Mouse (Mus musculus): ENCODE data around the gene Il1r2.

The Il1r2 gene

DNA sequence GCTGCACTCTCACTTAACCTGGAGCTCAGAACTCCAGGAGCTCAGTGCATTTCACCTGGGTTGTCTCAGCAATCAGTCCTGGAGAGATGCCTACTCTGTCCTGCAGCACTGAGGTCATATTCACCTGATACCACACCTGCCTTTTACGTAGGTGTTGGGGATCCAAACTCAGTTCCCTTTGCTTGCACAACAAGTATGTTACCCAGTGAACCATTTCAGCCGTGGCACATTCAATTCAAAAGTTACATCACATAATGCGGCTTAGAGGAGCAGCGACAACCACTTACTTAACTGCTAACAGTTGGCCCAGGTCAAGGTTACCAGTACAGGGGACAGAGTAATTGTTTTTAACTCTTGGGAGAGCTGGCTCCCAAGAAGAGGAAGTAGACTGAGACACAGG is 58.8 kb downstream of the Il1r2 start:
- DNase-seq, result no peak

DNA sequence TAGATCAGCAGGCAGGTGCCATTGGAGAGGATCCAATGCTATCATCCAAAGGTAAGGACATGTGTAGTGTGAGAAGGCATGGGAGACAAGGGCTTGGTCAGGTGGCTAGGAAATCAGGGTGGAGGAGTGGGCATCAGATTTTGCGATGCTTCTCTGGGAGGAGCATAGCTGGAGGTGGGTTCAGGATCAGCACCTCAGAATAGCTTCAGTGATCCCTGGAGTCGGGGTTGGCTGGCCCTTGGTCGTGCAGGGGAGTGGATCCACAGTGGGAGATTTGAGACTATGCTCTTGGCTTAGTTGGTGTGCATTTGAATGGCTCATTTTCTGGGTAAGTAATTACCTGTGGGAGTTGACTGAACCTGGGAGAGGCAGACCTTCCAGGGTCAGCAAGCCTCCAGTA is 59.7 kb downstream of the Il1r2 start:
- DNase-seq, result no peak

DNA sequence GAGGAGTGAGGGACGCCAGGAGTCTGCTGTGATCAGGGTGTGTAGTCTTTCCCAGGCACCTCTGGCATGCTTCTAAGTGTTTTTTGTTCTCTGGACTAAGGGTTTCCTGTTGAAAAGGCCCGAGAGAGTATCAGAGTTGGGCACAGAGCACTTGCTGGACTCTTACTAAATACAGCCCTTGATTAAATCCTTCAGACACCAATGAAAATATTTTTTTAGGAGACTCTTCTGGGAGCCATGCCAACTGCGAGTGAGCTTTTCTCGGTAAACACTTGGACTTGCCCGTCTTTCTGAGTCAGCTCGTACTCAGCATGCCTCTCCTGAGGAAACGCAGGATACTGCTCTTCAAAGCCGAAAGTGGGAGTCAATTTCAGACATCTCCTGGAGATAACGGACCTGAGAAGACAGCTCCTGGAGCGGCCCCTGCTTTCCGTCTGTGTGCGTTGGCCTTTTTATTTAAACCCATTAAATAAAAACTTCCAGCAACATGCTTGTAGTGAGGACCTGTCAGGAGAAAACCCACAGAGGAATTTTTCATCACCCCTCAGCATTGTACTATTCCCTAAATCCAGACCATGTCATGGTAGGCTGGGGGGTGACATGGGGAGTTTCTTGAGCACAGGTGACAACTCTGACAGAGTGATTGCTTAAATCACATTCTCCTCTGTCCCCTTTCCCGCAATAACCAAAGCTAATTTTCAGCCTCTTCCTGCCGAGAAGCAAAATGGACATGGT is 66.1 kb downstream of the Il1r2 start:
- peak; percentile 40 to 55 for DNase-seq

DNA sequence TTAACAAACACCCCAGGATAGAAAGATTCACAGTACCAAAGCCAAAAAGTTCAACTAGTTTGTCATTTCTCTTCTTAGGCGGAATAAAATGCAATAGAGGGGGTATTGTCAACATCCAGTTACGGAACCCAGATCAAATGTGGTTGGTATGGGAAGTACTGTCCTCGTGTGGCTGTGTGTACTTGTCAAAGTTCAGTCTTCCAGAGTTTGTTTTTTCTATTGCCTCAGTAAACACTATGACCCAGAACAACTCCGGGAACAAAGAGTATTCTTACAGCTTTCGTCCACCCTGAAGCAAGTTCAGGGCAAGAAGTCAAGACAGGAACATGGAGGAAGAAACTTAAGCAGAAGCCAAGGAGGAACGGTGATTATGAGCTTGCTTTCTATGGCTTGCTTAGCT is 82.2 kb downstream of the Il1r2 start:
- DNase-seq, result no peak

DNA sequence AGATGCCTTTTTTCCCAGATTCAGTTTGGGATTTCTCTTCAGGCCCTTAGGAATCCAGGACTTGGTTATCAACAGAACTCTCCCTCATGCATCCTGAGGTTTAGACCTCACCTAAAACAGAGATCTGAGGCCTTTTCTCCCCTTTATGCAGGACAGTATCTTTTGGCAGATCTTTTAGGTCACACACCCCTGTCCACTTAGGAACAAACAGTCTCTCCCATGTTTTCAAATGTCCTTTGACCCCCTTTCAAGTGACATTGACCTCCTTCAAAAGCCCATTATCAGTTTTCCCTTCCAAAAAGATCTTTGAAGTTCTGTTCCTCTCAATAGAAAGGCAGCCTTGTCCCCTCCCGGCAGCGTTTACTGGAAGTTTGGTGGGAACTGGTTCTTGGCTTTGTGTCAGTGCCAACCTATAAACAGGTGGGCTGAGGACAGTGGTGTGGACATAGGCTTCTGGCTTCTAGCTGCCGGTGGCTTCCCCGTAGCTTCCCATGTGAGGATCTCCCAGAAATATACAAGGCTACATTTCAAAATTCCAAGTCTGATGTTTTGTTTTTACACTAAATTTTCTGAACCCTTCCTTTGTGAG is 89.5 kb downstream of the Il1r2 start:
- DNase-seq, result no peak

DNA sequence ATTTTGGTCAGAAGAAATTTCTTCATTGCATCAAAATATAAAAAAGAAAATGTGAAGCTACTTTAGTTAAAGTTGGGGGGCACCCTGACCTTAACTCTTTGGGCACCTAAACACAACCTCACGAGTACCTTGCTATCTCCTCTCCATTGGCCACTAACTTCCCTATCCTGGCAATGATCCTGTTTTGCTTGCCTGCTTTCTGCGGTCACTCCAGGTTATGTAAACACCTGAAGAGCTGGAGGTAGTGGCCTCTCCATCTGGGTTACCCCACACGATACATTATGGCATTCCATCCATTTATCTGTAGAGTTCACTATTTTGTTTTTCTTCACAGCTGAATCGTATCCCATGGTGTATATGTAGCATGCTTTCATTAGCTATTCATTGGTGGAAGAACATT is 90.5 kb downstream of the Il1r2 start:
- no peak for DNase-seq

DNA sequence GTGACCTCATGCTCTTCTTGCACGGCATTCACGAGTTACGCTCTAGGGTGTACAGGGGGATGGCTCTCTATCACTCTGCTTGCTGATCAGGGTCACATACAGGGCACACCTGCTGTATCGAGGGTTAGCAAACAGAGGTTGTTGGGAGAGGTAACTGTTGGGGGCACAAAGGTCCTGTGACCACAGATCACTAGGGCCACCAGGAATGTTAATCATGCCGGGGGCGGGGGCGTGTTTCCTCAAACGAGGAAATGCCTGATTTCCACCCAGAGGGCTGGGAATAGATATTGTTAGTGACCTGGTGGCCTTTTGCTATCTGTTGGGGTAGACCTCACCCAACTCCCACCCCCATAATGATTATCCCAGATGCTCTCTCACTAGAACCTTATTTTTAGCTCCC is 93.7 kb downstream of the Il1r2 start:
- DNase-seq, result no peak

DNA sequence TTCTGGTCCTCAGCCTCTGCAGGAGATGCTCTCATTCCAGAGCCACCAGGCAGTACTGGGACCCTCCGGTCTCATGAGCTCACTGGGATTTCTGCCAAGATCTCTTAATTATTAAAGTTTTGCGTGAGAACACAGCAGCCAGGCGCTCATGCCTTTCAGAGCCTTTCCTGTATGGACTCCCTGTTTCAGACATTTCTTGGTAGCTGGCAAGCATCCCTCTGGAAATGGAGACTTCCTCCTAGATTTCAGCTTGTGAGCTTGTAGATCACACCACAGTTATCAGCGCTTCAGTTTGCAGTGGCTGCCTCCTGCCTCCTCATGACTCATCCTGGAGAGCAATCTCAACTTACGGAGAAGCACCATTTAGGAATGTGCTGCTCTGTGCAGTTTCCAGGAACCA is 98.0 kb downstream of the Il1r2 start:
- DNase-seq, result peak; percentile 21

DNA sequence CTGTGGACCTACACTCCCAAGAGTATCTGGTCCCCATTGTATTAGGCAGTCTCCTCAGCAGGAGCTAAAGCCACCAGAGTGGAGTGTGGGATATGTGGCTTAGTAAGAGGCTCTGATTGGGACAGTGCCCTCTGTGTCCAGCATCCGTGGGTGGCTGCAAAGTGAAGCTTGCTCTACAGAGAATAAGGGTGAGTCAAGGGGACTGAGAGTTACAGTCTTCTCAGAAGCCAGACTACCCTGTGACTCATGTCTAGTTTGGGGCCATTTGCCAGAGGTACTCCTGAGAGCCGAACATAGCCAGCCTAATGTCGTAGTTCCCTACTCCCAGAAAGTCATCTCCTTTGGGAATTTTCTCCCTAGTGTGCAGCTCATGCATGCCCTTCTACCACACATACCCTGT is 100.3 kb downstream of the Il1r2 start:
- no peak for DNase-seq

Measured in cerebellum, postnatal 10 days (tissue).